Mouse (Mus musculus): ENCODE measurements around the gene Mmp20.

DNA sequence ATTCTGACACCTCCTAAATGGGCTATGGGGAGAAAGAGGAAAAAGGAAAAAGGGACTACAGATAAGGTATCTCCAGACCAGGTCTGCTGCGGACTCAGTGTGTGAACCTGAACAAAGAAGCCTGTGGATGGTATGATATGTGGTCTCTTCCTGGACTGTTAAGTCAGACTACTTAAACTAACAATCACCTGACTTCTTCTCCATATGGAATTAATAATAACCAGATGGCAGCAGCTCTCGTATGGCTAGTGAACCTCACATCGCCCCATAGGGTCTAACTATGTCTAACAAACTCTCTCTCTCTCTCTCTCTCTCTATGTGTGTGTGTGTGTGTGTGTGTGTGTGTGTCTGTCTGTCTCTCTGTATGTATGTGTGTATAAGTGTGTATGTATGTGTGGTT is 65.9 kb downstream of the Mmp20 start:
- no peak for TF ChIP-seq POLR2A (IDR thresholded peaks at IDR 0.05; ENCODE audit: insufficient read depth, low read length)
- TF ChIP-seq CTCF (IDR thresholded peaks at IDR 0.05; ENCODE audit: low read depth, low read length): no peak
- TF ChIP-seq EP300 (IDR thresholded peaks at IDR 0.05; ENCODE audit: insufficient read depth, low read depth, low read length): no peak
